Mouse (Mus musculus): Measurements from ENCODE around the gene Slc45a1.
"Not testable (repeated sequence)": the region's sequence is repeated elsewhere in the genome, so short reads cannot be mapped to it uniquely, and the experiment has no call there.

The Slc45a1 gene

GRCm38 (mm10) chr4:150601489-150601888 is 50.5 kb downstream of the Slc45a1 start:
- no peak for DNase-seq

DNA sequence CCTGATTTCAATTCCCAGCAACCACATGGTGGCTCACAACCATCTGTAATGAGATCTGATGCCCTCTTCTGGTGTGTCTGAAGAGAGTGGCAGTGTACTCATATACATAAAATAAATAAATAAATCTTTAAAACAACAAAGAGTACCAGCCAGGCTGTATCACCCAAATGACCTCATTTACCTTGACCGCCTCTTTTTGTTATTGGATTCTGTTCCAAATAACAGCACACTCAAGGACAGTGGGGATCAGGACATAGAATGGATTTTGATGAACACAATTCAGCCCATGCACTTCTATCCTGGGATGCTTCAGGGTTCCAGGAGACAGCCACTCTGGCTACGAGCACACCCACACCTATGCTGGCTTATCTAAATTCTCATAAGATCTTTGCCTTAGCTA is 51.5 kb downstream of the Slc45a1 start:
- DNase-seq = not testable (repeated sequence)

- peak; percentile 45 to 53 for DNase-seq
These were observed 52.6 kb downstream of the Slc45a1 start for GRCm38 (mm10) chr4:150599119-150599992.

DNA sequence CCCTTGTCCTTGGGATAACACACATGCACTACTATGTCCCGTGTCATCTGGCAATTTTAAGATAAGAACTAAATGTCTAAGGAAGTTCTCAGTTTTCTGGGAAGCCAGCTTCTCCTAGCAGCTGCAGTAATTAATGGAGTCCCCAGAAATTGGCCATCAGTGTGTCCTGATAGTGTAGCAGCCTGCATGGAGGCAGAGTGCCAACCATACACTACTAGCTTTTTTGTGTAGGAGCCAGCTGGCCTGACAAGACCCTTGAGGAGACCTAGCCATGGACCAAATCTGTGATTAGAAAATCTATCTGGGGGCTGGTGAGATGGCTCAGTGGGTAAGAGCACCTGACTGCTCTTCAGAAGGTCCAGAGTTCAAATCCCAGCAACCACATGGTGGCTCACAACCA is 53.3 kb downstream of the Slc45a1 start:
- DNase-seq = no peak

DNA sequence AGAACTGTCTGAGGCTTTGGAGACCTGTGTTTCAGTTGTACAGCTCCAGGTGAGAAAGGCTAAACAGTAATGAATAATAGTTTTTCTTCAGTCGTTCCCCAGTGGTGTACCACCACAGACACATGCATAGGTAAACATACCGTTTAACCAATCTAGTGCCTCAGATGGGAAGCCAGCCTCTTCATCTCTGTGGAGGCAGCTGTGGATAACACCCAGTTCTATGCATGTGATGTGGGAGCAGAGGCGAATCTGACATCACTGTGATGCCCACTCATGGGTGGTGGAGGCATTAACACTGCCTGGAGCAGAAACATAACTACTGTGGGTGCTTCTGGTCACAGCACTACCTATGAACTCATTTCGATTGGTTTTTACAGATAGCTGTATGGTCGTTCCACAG is 56.0 kb downstream of the Slc45a1 start:
- no peak for DNase-seq

DNA sequence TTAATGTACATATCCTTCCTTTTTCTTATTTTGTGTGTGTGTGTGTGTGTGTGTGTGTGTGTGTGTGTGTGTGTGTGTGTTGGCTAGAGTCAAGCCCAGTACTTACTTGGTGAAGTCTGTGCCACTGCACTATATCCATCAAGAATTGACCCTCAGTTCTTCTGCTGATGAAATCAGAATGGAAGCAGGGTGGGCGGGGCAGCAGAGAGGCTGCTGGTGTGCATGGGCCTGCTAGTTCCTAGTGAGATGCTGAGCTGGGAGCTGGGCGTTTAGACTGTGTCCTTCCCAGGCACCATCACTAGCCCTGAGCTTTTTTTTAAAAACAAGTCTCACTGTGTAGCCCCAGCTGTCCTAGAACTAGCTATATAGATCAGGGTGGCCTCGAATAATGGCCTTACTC is 56.9 kb downstream of the Slc45a1 start:
- DNase-seq = no peak

- no peak for DNase-seq
These were observed 57.6 kb downstream of the Slc45a1 start for GRCm38 (mm10) chr4:150594298-150594829.

DNA sequence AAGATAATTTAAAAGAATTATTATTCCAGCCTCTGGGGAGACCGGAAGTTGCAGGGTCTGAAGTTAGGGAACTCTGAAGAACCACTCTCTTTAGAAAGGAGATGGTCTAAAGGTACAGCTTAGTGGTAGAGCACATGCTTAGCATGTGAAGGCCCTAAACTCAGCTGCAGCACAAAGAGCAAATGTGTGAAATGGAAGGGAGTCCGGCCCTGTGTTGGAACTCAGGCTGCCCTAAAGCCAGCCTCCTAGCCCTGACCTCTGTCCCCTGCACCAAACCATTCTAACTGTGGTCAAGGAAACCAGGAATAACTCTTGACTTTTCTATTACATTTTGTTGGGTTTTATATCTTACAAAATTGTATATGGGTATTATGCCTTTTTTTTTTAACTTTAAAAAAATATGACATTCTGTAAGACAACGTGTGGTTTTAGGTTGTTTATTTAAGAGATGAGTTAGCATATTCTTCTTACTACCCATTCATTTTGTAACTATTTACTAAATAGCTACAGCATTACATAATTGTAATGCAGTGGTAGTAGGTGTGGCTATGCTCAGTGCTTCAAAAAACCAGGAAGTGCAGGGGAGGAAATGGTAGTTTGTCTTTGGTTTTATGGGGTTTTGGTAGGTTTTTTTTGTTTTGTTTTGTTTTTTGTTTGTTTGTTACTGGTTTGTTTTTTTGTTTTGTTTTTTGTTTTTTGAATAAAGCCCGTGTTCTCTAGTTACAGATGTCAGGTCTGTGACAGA is 58.3 kb downstream of the Slc45a1 start:
- no peak for DNase-seq

DNA sequence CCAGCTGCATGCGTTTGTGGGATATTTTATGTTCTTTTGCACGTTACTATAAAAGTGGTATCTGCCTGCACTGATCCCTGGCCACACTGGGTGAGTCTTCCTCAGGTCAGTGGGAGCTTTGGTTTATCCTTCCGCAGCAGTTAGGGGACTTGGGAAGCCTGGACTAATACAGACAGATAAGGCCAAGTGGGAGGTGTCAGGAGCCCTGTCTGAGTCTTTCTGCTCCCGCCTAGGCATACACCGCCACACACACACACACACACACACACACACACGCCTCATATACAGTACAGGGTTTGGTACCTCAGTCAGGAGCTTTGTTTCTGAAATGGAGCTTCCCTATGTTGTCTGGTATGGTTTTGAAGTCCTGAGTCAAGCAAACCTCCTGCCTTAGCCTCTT is 59.9 kb downstream of the Slc45a1 start:
- no peak for DNase-seq

GRCm38 (mm10) chr4:150591602-150592001 is 60.4 kb downstream of the Slc45a1 start:
- no peak for DNase-seq

- DNase-seq = peak; percentile 57 to 75
These were observed 61.2 kb downstream of the Slc45a1 start for GRCm38 (mm10) chr4:150590621-150591282.

- DNase-seq = no peak
These were observed 63.7 kb downstream of the Slc45a1 start for GRCm38 (mm10) chr4:150588300-150588621.

DNA sequence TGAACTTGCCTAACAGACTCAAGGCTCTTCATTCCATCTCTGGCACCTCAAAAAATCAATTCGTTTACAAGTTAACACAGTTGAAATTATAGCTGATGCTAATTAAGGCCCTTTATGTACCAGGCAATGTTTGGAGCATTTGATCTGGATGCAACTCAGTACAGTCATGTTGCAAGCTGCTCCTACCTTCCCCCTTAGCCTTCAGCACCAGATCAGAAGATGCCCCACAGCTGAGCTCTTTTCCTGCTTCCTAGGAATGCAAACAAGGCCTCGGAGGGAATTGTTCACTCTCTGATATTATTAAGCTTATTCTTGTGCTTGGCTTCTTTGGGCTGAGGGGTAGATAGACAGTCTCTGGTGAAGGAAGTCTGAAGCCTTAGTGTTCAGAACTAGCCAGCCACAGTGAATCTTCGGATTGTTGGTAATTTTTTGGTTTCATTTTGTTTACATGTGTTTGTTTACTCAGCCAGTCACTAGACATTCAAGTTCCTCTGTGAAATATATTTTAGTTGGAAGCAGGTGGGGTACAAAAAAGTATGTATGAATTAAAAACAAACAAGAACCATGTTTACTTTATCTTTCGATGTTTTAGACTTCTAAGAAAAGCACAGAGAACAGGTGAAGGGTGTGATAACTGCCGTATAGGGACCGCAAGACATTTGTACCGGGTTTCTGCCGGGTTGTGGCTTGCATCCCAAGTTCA is 64.2 kb downstream of the Slc45a1 start:
- no peak for DNase-seq

- DNase-seq = no peak
These were observed 65.7 kb downstream of the Slc45a1 start for GRCm38 (mm10) chr4:150586275-150586674.

GRCm38 (mm10) chr4:150585800-150586199 is 66.2 kb downstream of the Slc45a1 start:
- no peak for DNase-seq

GRCm38 (mm10) chr4:150583777-150584135 is 68.2 kb downstream of the Slc45a1 start:
- DNase-seq = no peak

- DNase-seq = peak; percentile 88 to 94
These were observed 68.8 kb downstream of the Slc45a1 start for GRCm38 (mm10) chr4:150582966-150583776.

GRCm38 (mm10) chr4:150581931-150582723 is 69.8 kb downstream of the Slc45a1 start:
- peak; percentile 63 for DNase-seq

Data from kidney, adult 8-10 months (tissue).